Mouse (Mus musculus): ENCODE data around the gene 2410004B18Rik. TPM values are rescaled to one million over a fixed set of nuclear protein-coding genes. Genes with fewer than 3 reads are reported as not detected.

Gene 2410004B18Rik
- total RNA-seq, 1 experiment, result 38.7 TPM

- H3K36me3 ChIP-seq (ENCODE audit: control insufficient read depth, insufficient read depth, low read length, poor library complexity, severe bottlenecking), result no peaks in the 10 kb centered on the region
- no peak overlapping the region for H3K27ac ChIP-seq (ENCODE audit: insufficient read depth, low read depth, low read length, poor library complexity, severe bottlenecking)
- H3K4me1 ChIP-seq (ENCODE audit: control insufficient read depth in 2 of 2, insufficient read depth in 2 of 2, low read length in 2 of 2, poor library complexity in 1 of 2), result peaks cover 0 to 3% of the 10 kb centered on the region in 2 experiments; a peak in 2 of 4 replicates
- in situ Hi-C loops (cut with MboI; ENCODE audit: low sequenced_read_pairs in 2 of 2, unreplicated experiment in 2 of 2), result no loop called here
- no peak for DNase-seq (ENCODE audit: low read depth, low spot score)
- TF ChIP-seq ZC3H11A (IDR thresholded peaks at IDR 0.05; ENCODE audit: borderline replicate concordance, low read depth, low read length) (no peak), HCFC1 (IDR thresholded peaks at IDR 0.05; ENCODE audit: borderline replicate concordance, insufficient read depth, low read length) (no peak), MAFK (IDR thresholded peaks at IDR 0.05; ENCODE audit: insufficient read depth, low read depth, low read length) (no peak), ZNF384 (IDR thresholded peaks at IDR 0.05; ENCODE audit: low read depth, low read length) (no peak), CHD2 (IDR thresholded peaks at IDR 0.05; ENCODE audit: low read depth, low read length) (no peak)
- H3K4me3 ChIP-seq (ENCODE audit: insufficient read depth in 1 of 2, low read depth in 1 of 2, low read length in 2 of 2, poor library complexity in 1 of 2, severe bottlenecking in 1 of 2), result no peak overlapping the region
- peaks cover 1% of the 10 kb centered on the region; the same call in 1 of the 2 replicates for H3K9me3 ChIP-seq (ENCODE audit: control insufficient read depth, insufficient read depth, low read depth, low read length)
- no peak overlapping the region for H3K9ac ChIP-seq (ENCODE audit: insufficient read depth, low read depth, low read length, poor library complexity, severe bottlenecking)
These were observed 33.7 kb downstream of the 2410004B18Rik start for GRCm38 (mm10) chr3:145971501-145971900.

GRCm38 (mm10) chr3:145974986-145975385 lies 37.2 kb downstream of the 2410004B18Rik start:
- Histone ChIP-seq H3K27ac (ENCODE audit: insufficient read depth, low read depth, low read length, poor library complexity, severe bottlenecking) (no peak overlapping the region), H3K4me1 (ENCODE audit: control insufficient read depth in 2 of 2, insufficient read depth in 2 of 2, low read length in 2 of 2, poor library complexity in 1 of 2) (no peaks in the 10 kb centered on the region), H3K4me3 (ENCODE audit: insufficient read depth in 1 of 2, low read depth in 1 of 2, low read length in 2 of 2, poor library complexity in 1 of 2, severe bottlenecking in 1 of 2) (no peak overlapping the region), H3K9me3 (ENCODE audit: control insufficient read depth, insufficient read depth, low read depth, low read length) (peaks cover 1% of the 10 kb centered on the region), H3K9ac (ENCODE audit: insufficient read depth, low read depth, low read length, poor library complexity, severe bottlenecking) (no peak overlapping the region), H3K36me3 (ENCODE audit: control insufficient read depth, insufficient read depth, low read length, poor library complexity, severe bottlenecking) (no peaks in the 10 kb centered on the region)
- in situ Hi-C loops (cut with MboI; ENCODE audit: low sequenced_read_pairs in 2 of 2, unreplicated experiment in 2 of 2), result no loop called here
- DNase-seq (ENCODE audit: low read depth, low spot score), result no peak
- TF ChIP-seq MAFK (IDR thresholded peaks at IDR 0.05; ENCODE audit: insufficient read depth, low read depth, low read length) (no peak), ZC3H11A (IDR thresholded peaks at IDR 0.05; ENCODE audit: borderline replicate concordance, low read depth, low read length) (no peak), HCFC1 (IDR thresholded peaks at IDR 0.05; ENCODE audit: borderline replicate concordance, insufficient read depth, low read length) (no peak), ZNF384 (IDR thresholded peaks at IDR 0.05; ENCODE audit: low read depth, low read length) (no peak), CHD2 (IDR thresholded peaks at IDR 0.05; ENCODE audit: low read depth, low read length) (no peak)

- Histone ChIP-seq H3K4me3 (ENCODE audit: insufficient read depth in 1 of 2, low read depth in 1 of 2, low read length in 2 of 2, poor library complexity in 1 of 2, severe bottlenecking in 1 of 2) (no peak overlapping the region), H3K4me1 (ENCODE audit: control insufficient read depth in 2 of 2, insufficient read depth in 2 of 2, low read length in 2 of 2, poor library complexity in 1 of 2) (peaks cover 4 to 5% of the 10 kb centered on the region in 2 experiments; a peak in 3 of 4 replicates), H3K9ac (ENCODE audit: insufficient read depth, low read depth, low read length, poor library complexity, severe bottlenecking) (no peak overlapping the region), H3K27ac (ENCODE audit: insufficient read depth, low read depth, low read length, poor library complexity, severe bottlenecking) (no peak overlapping the region), H3K36me3 (ENCODE audit: control insufficient read depth, insufficient read depth, low read length, poor library complexity, severe bottlenecking) (no peaks in the 10 kb centered on the region), H3K9me3 (ENCODE audit: control insufficient read depth, insufficient read depth, low read depth, low read length) (no peaks in the 10 kb centered on the region)
- DNase-seq (ENCODE audit: low read depth, low spot score), result no peak
- in situ Hi-C loops (cut with MboI; ENCODE audit: low sequenced_read_pairs in 2 of 2, unreplicated experiment in 2 of 2), result no loop called here
- TF ChIP-seq ZNF384 (IDR thresholded peaks at IDR 0.05; ENCODE audit: low read depth, low read length) (no peak), CHD2 (IDR thresholded peaks at IDR 0.05; ENCODE audit: low read depth, low read length) (no peak), MAFK (IDR thresholded peaks at IDR 0.05; ENCODE audit: insufficient read depth, low read depth, low read length) (no peak), ZC3H11A (IDR thresholded peaks at IDR 0.05; ENCODE audit: borderline replicate concordance, low read depth, low read length) (no peak), HCFC1 (IDR thresholded peaks at IDR 0.05; ENCODE audit: borderline replicate concordance, insufficient read depth, low read length) (no peak)
These were observed 47.6 kb downstream of the 2410004B18Rik start for GRCm38 (mm10) chr3:145985333-145985925.

- Histone ChIP-seq H3K4me1 (ENCODE audit: control insufficient read depth in 2 of 2, insufficient read depth in 2 of 2, low read length in 2 of 2, poor library complexity in 1 of 2) (peaks cover 5 to 6% of the 10 kb centered on the region in 2 experiments; a peak in 3 of 4 replicates), H3K36me3 (ENCODE audit: control insufficient read depth, insufficient read depth, low read length, poor library complexity, severe bottlenecking) (no peaks in the 10 kb centered on the region), H3K27ac (ENCODE audit: insufficient read depth, low read depth, low read length, poor library complexity, severe bottlenecking) (no peak overlapping the region), H3K4me3 (ENCODE audit: insufficient read depth in 1 of 2, low read depth in 1 of 2, low read length in 2 of 2, poor library complexity in 1 of 2, severe bottlenecking in 1 of 2) (peak overlapping the region in 1 of 2 experiments; percentile 65; a peak in 1 of 4 replicates), H3K9me3 (ENCODE audit: control insufficient read depth, insufficient read depth, low read depth, low read length) (no peaks in the 10 kb centered on the region), H3K9ac (ENCODE audit: insufficient read depth, low read depth, low read length, poor library complexity, severe bottlenecking) (no peak overlapping the region)
- TF ChIP-seq HCFC1 (IDR thresholded peaks at IDR 0.05; ENCODE audit: borderline replicate concordance, insufficient read depth, low read length) (no peak), ZNF384 (IDR thresholded peaks at IDR 0.05; ENCODE audit: low read depth, low read length) (no peak), MAFK (IDR thresholded peaks at IDR 0.05; ENCODE audit: insufficient read depth, low read depth, low read length) (no peak), CHD2 (IDR thresholded peaks at IDR 0.05; ENCODE audit: low read depth, low read length) (no peak), ZC3H11A (IDR thresholded peaks at IDR 0.05; ENCODE audit: borderline replicate concordance, low read depth, low read length) (no peak)
- no peak for DNase-seq (ENCODE audit: low read depth, low spot score)
- in situ Hi-C loops (cut with MboI; ENCODE audit: low sequenced_read_pairs in 2 of 2, unreplicated experiment in 2 of 2), result no loop called here
These were observed 48.6 kb downstream of the 2410004B18Rik start for GRCm38 (mm10) chr3:145986317-145987001.

All from ES-E14 (cell line).